In genomic region chr10:88252121-88252862, GRCm38 (mm10) we compare ENCODE assay signal across 16 mouse cellular contexts.
"Had no signal": no experiment of that assay in that cellular context is flagged by ENCODE, and none has a peak within 500 bp of the region (broad histone marks: within the 10 kb centered on the region; RNA-seq: fewer than 3 reads in every experiment).

No protein-coding gene starts in this region.

- H3K9ac ChIP-seq: hindbrain, embryonic 14.5 days; kidney, embryonic 15.5 days; limb, embryonic 12.5 days; limb, embryonic 15.5 days; liver, embryonic 14.5 days; midbrain, embryonic 12.5 days had no signal

- DNase-seq: kidney, adult 11 months; kidney, adult 8-10 months; kidney, postnatal 4 days; left cerebral cortex, postnatal 4 days; lung, adult 18-20 months; thymus, postnatal 25 days had no signal

- ATAC-seq: hindbrain, postnatal 0 days; inflammation-experienced regulatory T-cells, adult 6 months; midbrain, embryonic 16.5 days had no signal

- H3K27me3 ChIP-seq: kidney, embryonic 15.5 days; limb, embryonic 12.5 days; limb, embryonic 15.5 days; midbrain, embryonic 12.5 days had no signal

- H3K36me3 ChIP-seq: kidney, embryonic 15.5 days; limb, embryonic 12.5 days; limb, embryonic 15.5 days; midbrain, embryonic 12.5 days had no signal

- H3K4me2 ChIP-seq: hindbrain, embryonic 14.5 days; kidney, embryonic 15.5 days; limb, embryonic 12.5 days; limb, embryonic 15.5 days; midbrain, embryonic 12.5 days had no signal

- H3K4me1 ChIP-seq: kidney, embryonic 15.5 days; limb, embryonic 12.5 days; limb, embryonic 15.5 days; midbrain, embryonic 12.5 days had no signal

- H3K27ac ChIP-seq: hindbrain, embryonic 14.5 days; hindbrain, postnatal 0 days; kidney, embryonic 15.5 days; limb, embryonic 12.5 days; limb, embryonic 15.5 days; liver, embryonic 14.5 days; macrophage; midbrain, embryonic 12.5 days had no signal

- H3K4me3 ChIP-seq: kidney, embryonic 15.5 days; limb, embryonic 12.5 days; limb, embryonic 15.5 days; midbrain, embryonic 12.5 days had no signal

- H3K9me3 ChIP-seq: kidney, embryonic 15.5 days; limb, embryonic 12.5 days; limb, embryonic 15.5 days; midbrain, embryonic 12.5 days had no signal
